Mouse (Mus musculus): ENCODE data around the gene Gm42420. TPM values are rescaled to one million over a fixed set of nuclear protein-coding genes. Genes with fewer than 3 reads are reported as not detected.

The Gm42420 gene
- polyA plus RNA-seq, 1 experiment from 2014 or later: 1.9 TPM

Other genes starting within 250 kb of the Gm42420 start
- 62.4 and 63.8 TPM in 2 replicates for gene Slc37a3, start 208.1 kb upstream of the Gm42420 start, polyA plus RNA-seq (2014; fragmentation: Nextera tagmentation; extraction: Ambion mirVana)
- 0.17 and 0.40 TPM in 2 replicates for gene Rab19, start 204.6 kb upstream of the Gm42420 start, polyA plus RNA-seq (2014; fragmentation: Nextera tagmentation; extraction: Ambion mirVana)
- gene Mkrn1, start 165.3 kb upstream of the Gm42420 start, polyA plus RNA-seq (2014; fragmentation: Nextera tagmentation; extraction: Ambion mirVana): 247 and 275 TPM in 2 replicates
- gene Dennd2a, start 27.9 kb upstream of the Gm42420 start, polyA plus RNA-seq (2014; fragmentation: Nextera tagmentation; extraction: Ambion mirVana): 19.1 and 21.8 TPM in 2 replicates
- 37.5 and 38.0 TPM in 2 replicates for gene Adck2, start 11.9 kb upstream of the Gm42420 start, polyA plus RNA-seq (2014; fragmentation: Nextera tagmentation; extraction: Ambion mirVana)
- gene Ndufb2, start 6.8 kb downstream of the Gm42420 start, polyA plus RNA-seq (2014; fragmentation: Nextera tagmentation; extraction: Ambion mirVana): 525 and 566 TPM in 2 replicates
- 28.0 and 28.3 TPM in 2 replicates for gene Braf, start 139.7 kb downstream of the Gm42420 start, polyA plus RNA-seq (2014; fragmentation: Nextera tagmentation; extraction: Ambion mirVana)
- 169 and 225 TPM in 2 replicates for gene Mrps33, start 225.2 kb downstream of the Gm42420 start, polyA plus RNA-seq (2014; fragmentation: Nextera tagmentation; extraction: Ambion mirVana)